Mouse (Mus musculus) hindbrain, embryonic 12.5 days (tissue): ENCODE results near the gene Mbl1. TPM values are rescaled to one million over a fixed set of nuclear protein-coding genes. Genes with fewer than 3 reads are reported as not detected.

ENCODE experiments used
- ATAC-seq: fragments of 200-750 bp; cut with Nextera tagmentation; 2 replicates; pipeline ENCODE4 v1.8.0; 2017; ENCODE audit warnings: moderate TSS enrichment; ENCODE audit not compliant: low FRiP score
- H3K27ac ChIP-seq: fragments of 300-500 bp; sonication (generic); 2 replicates; pipeline ENCODE4 v1.5.1; 2016; ENCODE audit warnings: mild to moderate bottlenecking
- H3K27me3 ChIP-seq: fragments of 300-500 bp; sonication (generic); 2 replicates; pipeline ENCODE4 v1.6.1; 2016; ENCODE audit warnings: mild to moderate bottlenecking
- H3K36me3 ChIP-seq: fragments of 300-500 bp; sonication (generic); 2 replicates; pipeline ENCODE4 v1.6.1; 2016; ENCODE audit warnings: mild to moderate bottlenecking
- H3K4me1 ChIP-seq: fragments of 300-500 bp; sonication (generic); 2 replicates; pipeline ENCODE4 v1.6.1; 2016
- H3K4me2 ChIP-seq: fragments of 300-500 bp; sonication (generic); replicated peaks from 2 replicates; pipeline ENCODE4 v1.6.1; 2016; ENCODE audit warnings: mild to moderate bottlenecking
- H3K4me3 ChIP-seq: fragments of 300-500 bp; sonication (generic); 2 replicates; pipeline ENCODE4 v1.5.1; 2016; ENCODE audit warnings: mild to moderate bottlenecking
- H3K9ac ChIP-seq: fragments of 300-500 bp; sonication (generic); 2 replicates; pipeline ENCODE4 v1.6.1; 2016; ENCODE audit warnings: mild to moderate bottlenecking, moderate library complexity
- H3K9me3 ChIP-seq: fragments of 300-500 bp; sonication (generic); replicated peaks from 2 replicates; pipeline ENCODE4 v1.6.1; 2016; ENCODE audit warnings: mild to moderate bottlenecking
- WGBS: fragments of 180-500 bp; shearing (Covaris S2); methylation state at CpG from one replicate; pipeline ENCODE4 v1.1.7; 2016; 5-methylcytosine and 5-hydroxymethylcytosine counted together
- polyA plus RNA-seq: library from polyadenylated mRNA; unstranded; fragments of >200 nt; fragmentation: Nextera tagmentation; extraction: Ambion mirVana; gene quantifications from 2 replicates; pipeline ENCODE4 v1.2.1, GENCODE M21; 2016

The Mbl1 gene
- not detected in 2 replicates for polyA plus RNA-seq

- no peak within 1 kb of the TSS for H3K4me2 ChIP-seq
- no peak within 1 kb of the TSS for H3K27ac ChIP-seq
- WGBS, result 93% methylated on average over 7 of the region's 7 CpGs
- H3K27me3 ChIP-seq, result no peaks in the 10 kb centered on the region
- H3K9me3 ChIP-seq, result no peaks in the 10 kb centered on the region
- H3K36me3 ChIP-seq, result no peaks in the 10 kb centered on the region
- no peak within 1 kb of the TSS for H3K4me3 ChIP-seq
- ATAC-seq, result no peak
- no peaks in the 10 kb centered on the region for H3K4me1 ChIP-seq
- no peak within 1 kb of the TSS for H3K9ac ChIP-seq
Observed at GRCm38 (mm10) chr14:41151220-41151898, at the start of gene Mbl1. TSS of gene Mbl1 (plus strand) at chr14:41151458.

GRCm38 (mm10) chr14:41102269-41102668, 49.0 kb upstream of the Mbl1 start:
- ATAC-seq, result no peak
- H3K36me3 ChIP-seq, result no peaks in the 10 kb centered on the region
- H3K4me3 ChIP-seq, result no peak overlapping the region
- 84% methylated on average over 2 of the region's 2 CpGs for WGBS
- no peak overlapping the region for H3K27ac ChIP-seq
- no peaks in the 10 kb centered on the region for H3K9me3 ChIP-seq
- H3K27me3 ChIP-seq, result no peaks in the 10 kb centered on the region
- H3K4me2 ChIP-seq, result no peak overlapping the region
- no peak overlapping the region for H3K9ac ChIP-seq
- H3K4me1 ChIP-seq, result no peaks in the 10 kb centered on the region

- no peak within 1 kb of the TSS for H3K27ac ChIP-seq
- no peak within 1 kb of the TSS for H3K9ac ChIP-seq
- H3K36me3 ChIP-seq, result no peaks in the 10 kb centered on the region
- H3K27me3 ChIP-seq, result no peaks in the 10 kb centered on the region
- no peaks in the 10 kb centered on the region for H3K9me3 ChIP-seq
- 79% methylated on average over 10 of the region's 10 CpGs for WGBS
- H3K4me1 ChIP-seq, result no peaks in the 10 kb centered on the region
- no peak for ATAC-seq
- no peak within 1 kb of the TSS for H3K4me3 ChIP-seq
- no peak within 1 kb of the TSS for H3K4me2 ChIP-seq
Observed at GRCm38 (mm10) chr14:41104853-41105444, 46.3 kb upstream of the Mbl1 start, which contains the start of gene Mat1a. TSS of gene Mat1a (plus strand) at chr14:41105035.

- H3K9ac ChIP-seq, result no peak overlapping the region
- H3K9me3 ChIP-seq, result no peaks in the 10 kb centered on the region
- no peaks in the 10 kb centered on the region for H3K4me1 ChIP-seq
- WGBS, result 87% methylated on average over 7 of the region's 7 CpGs
- no peak for ATAC-seq
- no peak overlapping the region for H3K4me2 ChIP-seq
- no peak overlapping the region for H3K4me3 ChIP-seq
- no peaks in the 10 kb centered on the region for H3K27me3 ChIP-seq
- no peaks in the 10 kb centered on the region for H3K36me3 ChIP-seq
- no peak overlapping the region for H3K27ac ChIP-seq
Observed at GRCm38 (mm10) chr14:41111031-41111668, 40.1 kb upstream of the Mbl1 start.

- no peak overlapping the region for H3K27ac ChIP-seq
- H3K9me3 ChIP-seq, result no peaks in the 10 kb centered on the region
- H3K4me1 ChIP-seq, result no peaks in the 10 kb centered on the region
- ATAC-seq, result no peak
- no peaks in the 10 kb centered on the region for H3K27me3 ChIP-seq
- WGBS, result 76% methylated on average over 4 of the region's 4 CpGs
- no peak overlapping the region for H3K9ac ChIP-seq
- H3K4me2 ChIP-seq, result no peak overlapping the region
- H3K36me3 ChIP-seq, result no peaks in the 10 kb centered on the region
- no peak overlapping the region for H3K4me3 ChIP-seq
Observed at GRCm38 (mm10) chr14:41112944-41113343, 38.3 kb upstream of the Mbl1 start.

- H3K27ac ChIP-seq, result no peak overlapping the region
- 89% methylated on average over 3 of the region's 3 CpGs for WGBS
- no peaks in the 10 kb centered on the region for H3K4me1 ChIP-seq
- no peaks in the 10 kb centered on the region for H3K36me3 ChIP-seq
- H3K27me3 ChIP-seq, result no peaks in the 10 kb centered on the region
- H3K9me3 ChIP-seq, result no peaks in the 10 kb centered on the region
- no peak overlapping the region for H3K4me2 ChIP-seq
- no peak overlapping the region for H3K4me3 ChIP-seq
- no peak overlapping the region for H3K9ac ChIP-seq
- ATAC-seq, result no peak
Observed at GRCm38 (mm10) chr14:41116271-41116670, 35.0 kb upstream of the Mbl1 start.

GRCm38 (mm10) chr14:41124683-41125082, 26.6 kb upstream of the Mbl1 start:
- Histone ChIP-seq H3K4me2 (no peak overlapping the region), H3K4me1 (no peaks in the 10 kb centered on the region), H3K27me3 (no peaks in the 10 kb centered on the region), H3K27ac (no peak overlapping the region), H3K9me3 (no peaks in the 10 kb centered on the region), H3K4me3 (no peak overlapping the region), H3K36me3 (no peaks in the 10 kb centered on the region), H3K9ac (no peak overlapping the region)
- no peak for ATAC-seq
- 89% methylated on average over 5 of the region's 5 CpGs for WGBS

GRCm38 (mm10) chr14:41127997-41128396, 23.3 kb upstream of the Mbl1 start:
- Histone ChIP-seq H3K9me3 (no peaks in the 10 kb centered on the region), H3K27me3 (no peaks in the 10 kb centered on the region), H3K4me1 (no peaks in the 10 kb centered on the region), H3K4me2 (no peak overlapping the region), H3K36me3 (no peaks in the 10 kb centered on the region), H3K9ac (no peak overlapping the region), H3K27ac (no peak overlapping the region), H3K4me3 (no peak overlapping the region)
- no peak; the same call in 1 of the 2 replicates for ATAC-seq
- WGBS, result 20% methylated on average over 4 of the region's 4 CpGs

- no peaks in the 10 kb centered on the region for H3K4me1 ChIP-seq
- H3K9me3 ChIP-seq, result no peaks in the 10 kb centered on the region
- no peak within 1 kb of the TSS for H3K4me3 ChIP-seq
- ATAC-seq, result no peak
- WGBS, result 91% methylated on average over 7 of the region's 7 CpGs
- H3K27ac ChIP-seq, result no peak within 1 kb of the TSS
- no peak within 1 kb of the TSS for H3K9ac ChIP-seq
- no peak within 1 kb of the TSS for H3K4me2 ChIP-seq
- H3K27me3 ChIP-seq, result no peaks in the 10 kb centered on the region
- no peaks in the 10 kb centered on the region for H3K36me3 ChIP-seq
Observed at GRCm38 (mm10) chr14:41131540-41131939, 19.7 kb upstream of the Mbl1 start, which contains the start of gene Sftpa1. TSS of gene Sftpa1 (plus strand) at chr14:41131782.

- no peak overlapping the region for H3K9ac ChIP-seq
- H3K4me2 ChIP-seq, result no peak overlapping the region
- H3K36me3 ChIP-seq, result no peaks in the 10 kb centered on the region
- H3K4me1 ChIP-seq, result no peaks in the 10 kb centered on the region
- no peaks in the 10 kb centered on the region for H3K27me3 ChIP-seq
- no peak for ATAC-seq
- H3K9me3 ChIP-seq, result no peaks in the 10 kb centered on the region
- H3K27ac ChIP-seq, result no peak overlapping the region
- no peak overlapping the region for H3K4me3 ChIP-seq
Observed at GRCm38 (mm10) chr14:41137006-41137405, 14.3 kb upstream of the Mbl1 start.

- no peaks in the 10 kb centered on the region for H3K9me3 ChIP-seq
- H3K27ac ChIP-seq, result no peak overlapping the region
- no peak overlapping the region for H3K4me3 ChIP-seq
- H3K9ac ChIP-seq, result no peak overlapping the region
- H3K4me1 ChIP-seq, result no peaks in the 10 kb centered on the region
- no peaks in the 10 kb centered on the region for H3K27me3 ChIP-seq
- ATAC-seq, result no peak
- WGBS, result 77% methylated on average over 1 of the region's 1 CpGs
- no peak overlapping the region for H3K4me2 ChIP-seq
- H3K36me3 ChIP-seq, result no peaks in the 10 kb centered on the region
Observed at GRCm38 (mm10) chr14:41140686-41141085, 10.6 kb upstream of the Mbl1 start.

- Histone ChIP-seq H3K36me3 (no peaks in the 10 kb centered on the region), H3K4me2 (no peak overlapping the region), H3K4me1 (no peaks in the 10 kb centered on the region), H3K27ac (no peak overlapping the region), H3K4me3 (no peak overlapping the region), H3K9me3 (no peaks in the 10 kb centered on the region), H3K27me3 (no peaks in the 10 kb centered on the region), H3K9ac (no peak overlapping the region)
- 80% methylated on average over 6 of the region's 6 CpGs for WGBS
- ATAC-seq, result no peak
Observed at GRCm38 (mm10) chr14:41146035-41146434, 5.2 kb upstream of the Mbl1 start.
